Mouse (Mus musculus) lung, embryonic 15.5 days (tissue): ENCODE data around the gene Cmas. TPM values are rescaled to one million over a fixed set of nuclear protein-coding genes. Genes with fewer than 3 reads are reported as not detected.

Experiments used
- ATAC-seq: fragments of 200-750 bp; cut with Nextera tagmentation; 2 replicates; pipeline ENCODE4 v1.8.0; 2017; ENCODE audit warnings: moderate number of reproducible peaks, borderline replicate concordance; ENCODE audit not compliant: low FRiP score, low TSS enrichment; ENCODE audit errors: extremely low read depth
- H3K27ac ChIP-seq: fragments of 300-500 bp; sonication (generic); 2 replicates; pipeline ENCODE4 v1.5.1; 2015; ENCODE audit warnings: moderate library complexity, mild to moderate bottlenecking, inconsistent platforms
- H3K27me3 ChIP-seq: fragments of 300-500 bp; sonication (generic); 2 replicates; pipeline ENCODE4 v1.6.1; 2015; ENCODE audit warnings: inconsistent platforms
- H3K36me3 ChIP-seq: fragments of 300-500 bp; sonication (generic); 2 replicates; pipeline ENCODE4 v1.6.1; 2015; ENCODE audit warnings: inconsistent platforms
- H3K4me1 ChIP-seq: fragments of 300-500 bp; sonication (generic); 2 replicates; pipeline ENCODE4 v1.6.1; 2015; ENCODE audit warnings: inconsistent platforms
- H3K4me2 ChIP-seq: fragments of 300-500 bp; sonication (generic); 2 replicates; pipeline ENCODE4 v1.6.1; 2015; ENCODE audit warnings: inconsistent platforms, mild to moderate bottlenecking, moderate library complexity
- H3K4me3 ChIP-seq: fragments of 300-500 bp; sonication (generic); 2 replicates; pipeline ENCODE4 v1.5.1; 2015; ENCODE audit warnings: mild to moderate bottlenecking, inconsistent platforms
- H3K9ac ChIP-seq: fragments of 300-500 bp; sonication (generic); 2 replicates; pipeline ENCODE4 v1.6.1; 2015; ENCODE audit warnings: inconsistent platforms
- H3K9me3 ChIP-seq: fragments of 300-500 bp; sonication (generic); 2 replicates; pipeline ENCODE4 v1.6.1; 2016; ENCODE audit warnings: inconsistent platforms
- WGBS: fragments of 180-500 bp; shearing (Covaris S2); methylation state at CpG from one replicate; pipeline ENCODE4 v1.1.7; 2015; 5-methylcytosine and 5-hydroxymethylcytosine counted together
- polyA plus RNA-seq: library from polyadenylated mRNA; unstranded; fragments of >200 nt; fragmentation: Nextera tagmentation; extraction: Ambion mirVana; gene quantifications from 2 replicates; pipeline ENCODE4 v1.2.1, GENCODE M21; 2015

Gene Cmas
- polyA plus RNA-seq, 1 experiment from 2014 or later: 68.9 TPM

DNA sequence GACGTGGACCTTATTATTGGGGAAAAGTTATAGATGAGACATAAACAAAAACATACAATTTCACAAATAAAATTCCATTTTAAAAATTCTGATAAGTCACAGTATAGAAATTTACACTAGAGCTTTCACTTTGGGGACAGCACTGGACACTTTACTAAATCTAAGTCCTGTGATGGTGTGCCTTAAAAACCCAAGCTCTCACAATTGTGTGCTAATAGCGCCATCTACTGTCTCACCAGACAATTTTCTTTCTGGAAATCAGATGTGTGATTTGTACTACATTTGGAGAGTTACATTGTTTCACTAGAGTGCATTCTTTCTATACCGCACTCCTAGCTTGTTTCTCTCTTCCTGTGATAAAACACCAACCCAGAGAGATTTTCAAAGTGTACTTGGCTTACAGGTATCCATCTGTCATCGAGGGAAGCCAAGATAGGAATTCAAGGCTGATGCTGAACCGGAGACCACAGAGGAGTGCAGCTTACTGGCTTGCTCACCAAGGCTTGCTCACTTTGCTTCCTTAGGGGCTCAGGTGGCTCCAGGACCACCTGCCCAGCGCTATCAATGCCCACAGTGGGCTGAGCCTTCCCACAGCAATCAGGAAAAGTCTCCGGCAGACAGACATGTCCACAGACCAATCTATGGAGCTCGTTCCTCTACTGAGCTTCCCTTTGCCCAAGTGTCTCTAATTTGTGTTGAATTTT lies 21.0 kb upstream of the Cmas start:
- peak; percentile 48; the same call in 1 of the 2 replicates for ATAC-seq

DNA sequence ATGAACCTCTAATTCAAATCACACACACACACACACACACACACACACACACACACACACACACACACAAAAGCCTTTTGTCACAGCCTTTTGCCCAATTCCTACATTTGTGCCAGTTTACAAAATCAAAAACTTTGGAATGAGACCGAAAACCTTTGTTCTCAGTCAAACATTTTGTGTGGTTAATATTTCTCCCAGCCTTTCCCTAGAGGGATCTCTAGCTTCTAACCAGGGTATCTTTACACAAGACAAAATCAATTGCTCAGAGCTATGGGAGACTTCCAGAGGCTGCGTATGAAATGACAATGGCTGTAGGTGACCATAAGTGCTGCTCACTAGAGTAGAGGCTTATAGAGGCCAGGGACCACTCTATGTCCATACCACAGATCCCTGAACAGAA lies 18.3 kb upstream of the Cmas start:
- 83% methylated on average over 2 of the region's 2 CpGs for WGBS
- no peak overlapping the region for H3K27ac ChIP-seq
- ATAC-seq: no peak
- no peaks in the 10 kb centered on the region for H3K4me1 ChIP-seq
- no peak overlapping the region for H3K4me2 ChIP-seq
- H3K27me3 ChIP-seq: no peaks in the 10 kb centered on the region; the same call in 1 of the 2 replicates
- H3K9me3 ChIP-seq: no peaks in the 10 kb centered on the region
- H3K9ac ChIP-seq: no peak overlapping the region
- no peak overlapping the region for H3K4me3 ChIP-seq
- H3K36me3 ChIP-seq: no peaks in the 10 kb centered on the region

More for the DNA sequence above, 21.0 kb upstream of the Cmas start:
- H3K27me3 ChIP-seq: no peaks in the 10 kb centered on the region; the same call in 1 of the 2 replicates
- no peak overlapping the region for H3K9ac ChIP-seq
- H3K9me3 ChIP-seq: no peaks in the 10 kb centered on the region
- H3K4me3 ChIP-seq: no peak overlapping the region
- no peak overlapping the region for H3K4me2 ChIP-seq
- H3K27ac ChIP-seq: no peak overlapping the region
- WGBS: 41% methylated on average over 8 of the region's 8 CpGs
- no peaks in the 10 kb centered on the region for H3K4me1 ChIP-seq
- no peaks in the 10 kb centered on the region for H3K36me3 ChIP-seq

DNA sequence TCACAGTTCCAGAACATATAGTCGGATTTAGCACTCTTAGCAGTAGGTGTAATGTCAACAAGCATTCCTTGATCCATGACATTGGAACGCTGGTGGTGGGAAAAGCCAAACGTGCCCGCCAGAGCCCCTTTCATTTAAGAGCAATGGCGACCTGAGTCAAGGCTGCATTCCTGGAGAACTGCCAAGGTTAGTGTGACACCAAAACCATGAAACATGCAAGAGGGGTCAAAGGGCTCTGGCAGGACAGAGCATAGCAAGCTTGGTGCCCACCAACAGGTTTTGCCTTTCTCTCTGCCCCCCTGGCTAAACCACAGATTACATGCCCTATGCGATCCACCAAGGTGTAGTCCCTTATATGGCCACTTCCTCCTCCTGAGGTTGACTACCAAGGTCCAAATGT lies 17.8 kb upstream of the Cmas start:
- H3K9ac ChIP-seq: no peak overlapping the region
- no peaks in the 10 kb centered on the region for H3K4me1 ChIP-seq
- H3K36me3 ChIP-seq: no peaks in the 10 kb centered on the region
- H3K4me2 ChIP-seq: no peak overlapping the region
- no peak overlapping the region for H3K4me3 ChIP-seq
- H3K27me3 ChIP-seq: no peaks in the 10 kb centered on the region; the same call in 1 of the 2 replicates
- no peak overlapping the region for H3K27ac ChIP-seq
- H3K9me3 ChIP-seq: no peaks in the 10 kb centered on the region
- no peak for ATAC-seq
- 52% methylated on average over 6 of the region's 6 CpGs for whole genome bisulfite sequencing

DNA sequence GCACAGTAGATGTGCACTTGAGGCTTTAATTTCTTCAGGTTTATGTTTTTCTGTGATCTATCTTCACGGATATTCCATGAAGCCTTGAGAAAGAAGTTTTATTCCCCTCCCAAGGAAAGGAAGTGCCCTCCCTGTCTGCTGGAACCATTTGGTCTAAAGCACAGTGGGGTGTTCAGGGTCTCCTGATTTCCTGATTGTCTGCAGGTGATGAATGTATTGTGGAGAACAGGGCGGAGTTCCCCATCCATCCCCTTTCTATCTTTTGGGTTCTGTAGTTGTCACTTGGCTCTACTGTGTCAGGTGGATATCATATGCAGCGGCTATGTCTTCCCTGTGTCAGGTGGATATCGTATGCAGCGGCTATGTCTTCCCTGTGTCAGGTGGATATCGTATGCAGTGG lies 14.7 kb upstream of the Cmas start:
- no peak for ATAC-seq
- Histone ChIP-seq H3K9ac (no peak overlapping the region), H3K27me3 (no peaks in the 10 kb centered on the region), H3K9me3 (no peaks in the 10 kb centered on the region), H3K36me3 (no peaks in the 10 kb centered on the region), H3K27ac (no peak overlapping the region), H3K4me1 (peaks cover 4% of the 10 kb centered on the region), H3K4me3 (no peak overlapping the region), H3K4me2 (no peak overlapping the region)
- 82% methylated on average over 6 of the region's 6 CpGs for WGBS

DNA sequence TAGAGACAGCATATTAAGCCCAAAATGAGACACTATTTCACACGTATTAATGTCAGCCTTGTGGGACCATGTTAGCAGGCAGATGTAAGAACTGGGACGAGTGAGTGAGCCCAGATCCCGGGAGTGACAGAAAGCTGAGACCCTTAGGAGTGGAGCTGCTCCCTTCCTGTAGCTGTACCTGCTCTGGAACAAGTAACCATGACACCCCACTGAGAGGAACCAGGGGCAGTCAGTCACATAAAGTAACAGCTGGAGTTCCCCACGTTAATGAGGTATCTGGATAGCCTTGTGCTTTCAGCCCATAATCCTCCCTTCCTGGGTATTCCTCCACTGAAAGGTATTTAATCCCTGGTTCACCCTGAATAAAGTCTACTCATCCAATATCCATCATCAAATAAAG lies 13.3 kb upstream of the Cmas start:
- H3K9ac ChIP-seq: no peak overlapping the region
- no peak for ATAC-seq
- H3K36me3 ChIP-seq: no peaks in the 10 kb centered on the region
- no peak overlapping the region for H3K4me2 ChIP-seq
- H3K4me1 ChIP-seq: peaks cover 12% of the 10 kb centered on the region
- H3K27me3 ChIP-seq: no peaks in the 10 kb centered on the region
- H3K27ac ChIP-seq: no peak overlapping the region
- no peak overlapping the region for H3K4me3 ChIP-seq
- 62% methylated on average over 4 of the region's 4 CpGs for whole genome bisulfite sequencing
- no peaks in the 10 kb centered on the region for H3K9me3 ChIP-seq

DNA sequence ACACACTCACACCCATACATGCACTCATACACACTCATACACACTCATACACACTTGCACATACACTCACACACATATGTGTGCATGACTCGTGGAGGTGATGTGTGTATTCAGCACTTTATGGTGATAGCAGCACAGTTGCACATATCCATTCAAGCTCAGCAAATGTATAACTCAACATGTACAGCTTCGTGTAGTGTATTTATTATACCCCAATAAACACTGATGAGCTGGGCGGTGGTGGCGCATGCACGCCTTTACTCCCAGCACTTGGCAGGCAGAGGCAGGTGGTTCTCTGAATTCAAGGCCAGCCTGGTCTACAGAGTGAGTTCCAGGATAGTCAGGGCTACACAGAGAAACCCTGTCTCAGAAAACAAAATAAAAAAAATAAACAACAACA lies 11.0 kb upstream of the Cmas start:
- no peak overlapping the region for H3K27ac ChIP-seq
- H3K9me3 ChIP-seq: no peaks in the 10 kb centered on the region
- no peak overlapping the region for H3K4me3 ChIP-seq
- no peaks in the 10 kb centered on the region for H3K36me3 ChIP-seq
- no peak for ATAC-seq
- H3K9ac ChIP-seq: no peak overlapping the region
- no peaks in the 10 kb centered on the region for H3K27me3 ChIP-seq
- 84% methylated on average over 5 of the region's 5 CpGs for WGBS
- H3K4me1 ChIP-seq: peaks cover 17% of the 10 kb centered on the region
- H3K4me2 ChIP-seq: no peak overlapping the region

DNA sequence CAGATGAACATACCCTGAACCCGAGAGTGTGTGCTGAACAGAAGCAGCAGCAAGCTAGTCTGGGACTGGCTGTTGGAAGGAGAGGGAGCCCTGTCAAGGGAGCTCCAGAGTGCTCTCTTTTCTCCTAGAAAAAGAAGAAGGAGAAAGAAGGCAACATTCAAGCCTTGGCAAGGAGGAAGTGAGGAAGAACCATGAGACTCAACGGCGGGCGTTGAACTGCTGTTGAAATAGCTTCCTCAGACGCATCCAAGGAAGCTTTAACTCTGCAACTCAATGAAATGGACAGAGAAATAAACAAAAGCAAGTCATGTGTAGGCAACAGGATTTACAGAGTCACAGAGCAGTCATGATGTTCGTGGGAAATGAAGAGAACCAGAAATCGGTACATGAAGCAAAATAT lies 9.7 kb upstream of the Cmas start:
- no peak overlapping the region for H3K9ac ChIP-seq
- 34% methylated on average over 7 of the region's 7 CpGs for WGBS
- ATAC-seq: no peak
- H3K4me1 ChIP-seq: peaks cover 17% of the 10 kb centered on the region
- no peaks in the 10 kb centered on the region for H3K9me3 ChIP-seq
- H3K4me3 ChIP-seq: no peak overlapping the region
- H3K27me3 ChIP-seq: no peaks in the 10 kb centered on the region
- H3K36me3 ChIP-seq: no peaks in the 10 kb centered on the region
- H3K27ac ChIP-seq: peak overlapping the region; percentile 40; the same call in 1 of the 2 replicates
- peak overlapping the region; percentile 28 for H3K4me2 ChIP-seq

DNA sequence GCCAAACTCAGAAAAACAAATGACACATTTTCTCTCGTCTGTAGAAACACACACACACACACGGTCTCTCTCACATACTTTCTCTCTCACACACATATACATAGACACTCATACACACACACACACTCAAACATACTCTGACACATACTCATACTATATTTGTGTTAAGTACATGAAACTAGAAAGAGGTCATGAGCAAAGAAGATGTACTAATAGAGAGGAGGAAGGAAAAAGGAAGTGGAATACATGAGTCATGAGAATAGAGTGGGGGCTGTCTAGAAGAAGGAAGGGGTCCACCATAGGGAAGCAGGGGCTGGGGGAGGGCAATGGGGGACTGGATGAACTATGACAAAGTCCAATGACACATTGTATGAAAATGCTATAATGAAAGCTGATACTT lies 9.3 kb upstream of the Cmas start:
- Histone ChIP-seq H3K27ac (no peak overlapping the region), H3K4me3 (no peak overlapping the region), H3K4me2 (0 out of 2 replicates have a peak overlapping the region, but pooled peaks have one; percentile 28), H3K4me1 (peaks cover 17% of the 10 kb centered on the region), H3K36me3 (no peaks in the 10 kb centered on the region), H3K9me3 (no peaks in the 10 kb centered on the region), H3K27me3 (no peaks in the 10 kb centered on the region), H3K9ac (no peak overlapping the region)
- 36% methylated on average over 2 of the region's 2 CpGs for WGBS
- ATAC-seq: no peak; the same call in 1 of the 2 replicates

DNA sequence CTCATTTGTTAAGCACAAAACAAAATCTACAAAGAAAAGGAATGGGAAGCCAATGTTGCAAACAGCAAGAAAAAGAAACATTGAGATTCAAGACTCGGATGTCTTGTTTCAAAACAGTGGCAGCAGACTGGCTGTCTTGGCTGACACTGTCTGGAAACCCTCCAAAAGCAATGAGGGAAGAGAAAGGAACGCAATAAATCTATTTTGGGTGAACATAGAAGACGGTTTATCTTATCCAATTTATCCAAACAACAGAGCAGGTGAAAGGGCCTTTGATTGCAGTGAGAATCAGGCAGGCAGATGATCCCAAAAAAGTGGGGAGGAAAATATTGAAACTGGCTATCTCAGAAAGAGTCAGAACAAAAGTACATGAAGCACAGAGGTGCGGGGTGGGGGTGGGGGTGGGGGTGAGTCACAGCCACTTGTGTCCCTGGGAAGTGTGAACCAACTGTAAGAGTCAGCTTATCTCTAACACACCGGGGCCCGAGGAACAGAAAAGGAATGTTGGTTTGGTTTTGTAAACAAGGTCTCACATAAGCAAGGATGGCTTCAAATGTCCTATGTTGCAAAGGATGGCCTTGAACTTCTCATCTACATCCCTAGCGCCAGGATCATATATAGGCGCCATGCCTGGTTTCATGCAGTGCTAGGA lies 8.3 kb upstream of the Cmas start:
- Histone ChIP-seq H3K4me2 (no peak overlapping the region), H3K4me3 (no peak overlapping the region), H3K9ac (no peak overlapping the region), H3K4me1 (peaks cover 17% of the 10 kb centered on the region), H3K36me3 (no peaks in the 10 kb centered on the region), H3K27ac (no peak overlapping the region), H3K27me3 (no peaks in the 10 kb centered on the region), H3K9me3 (no peaks in the 10 kb centered on the region)
- no peak for ATAC-seq
- WGBS: 40% methylated on average over 8 of the region's 8 CpGs

DNA sequence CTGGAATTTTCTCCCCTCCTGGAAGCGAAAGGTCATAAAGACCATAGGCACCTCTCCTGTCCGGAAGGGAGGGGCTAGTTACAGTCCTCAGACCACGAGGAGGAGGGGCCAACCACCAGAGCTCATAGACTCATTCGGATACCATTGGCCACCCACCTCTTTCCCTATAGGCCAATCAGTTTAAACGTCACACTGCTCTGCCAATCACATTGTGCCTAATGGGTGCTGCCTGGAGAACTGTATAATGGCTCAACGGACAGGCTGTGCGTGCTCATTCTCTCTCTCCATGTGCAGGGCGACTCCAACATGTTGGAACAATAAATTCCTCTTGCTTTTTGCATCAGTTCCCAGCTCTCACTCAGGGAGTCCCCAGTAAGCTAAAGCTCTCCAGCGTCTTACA lies 5.1 kb upstream of the Cmas start:
- no peak overlapping the region for H3K27ac ChIP-seq
- H3K9ac ChIP-seq: no peak overlapping the region
- no peak for ATAC-seq
- H3K4me1 ChIP-seq: peaks cover 17% of the 10 kb centered on the region
- no peaks in the 10 kb centered on the region for H3K9me3 ChIP-seq
- H3K27me3 ChIP-seq: peaks cover 14% of the 10 kb centered on the region; the same call in 1 of the 2 replicates
- H3K4me3 ChIP-seq: no peak overlapping the region
- H3K4me2 ChIP-seq: no peak overlapping the region
- 54% methylated on average over 9 of the region's 9 CpGs for WGBS
- no peaks in the 10 kb centered on the region for H3K36me3 ChIP-seq

DNA sequence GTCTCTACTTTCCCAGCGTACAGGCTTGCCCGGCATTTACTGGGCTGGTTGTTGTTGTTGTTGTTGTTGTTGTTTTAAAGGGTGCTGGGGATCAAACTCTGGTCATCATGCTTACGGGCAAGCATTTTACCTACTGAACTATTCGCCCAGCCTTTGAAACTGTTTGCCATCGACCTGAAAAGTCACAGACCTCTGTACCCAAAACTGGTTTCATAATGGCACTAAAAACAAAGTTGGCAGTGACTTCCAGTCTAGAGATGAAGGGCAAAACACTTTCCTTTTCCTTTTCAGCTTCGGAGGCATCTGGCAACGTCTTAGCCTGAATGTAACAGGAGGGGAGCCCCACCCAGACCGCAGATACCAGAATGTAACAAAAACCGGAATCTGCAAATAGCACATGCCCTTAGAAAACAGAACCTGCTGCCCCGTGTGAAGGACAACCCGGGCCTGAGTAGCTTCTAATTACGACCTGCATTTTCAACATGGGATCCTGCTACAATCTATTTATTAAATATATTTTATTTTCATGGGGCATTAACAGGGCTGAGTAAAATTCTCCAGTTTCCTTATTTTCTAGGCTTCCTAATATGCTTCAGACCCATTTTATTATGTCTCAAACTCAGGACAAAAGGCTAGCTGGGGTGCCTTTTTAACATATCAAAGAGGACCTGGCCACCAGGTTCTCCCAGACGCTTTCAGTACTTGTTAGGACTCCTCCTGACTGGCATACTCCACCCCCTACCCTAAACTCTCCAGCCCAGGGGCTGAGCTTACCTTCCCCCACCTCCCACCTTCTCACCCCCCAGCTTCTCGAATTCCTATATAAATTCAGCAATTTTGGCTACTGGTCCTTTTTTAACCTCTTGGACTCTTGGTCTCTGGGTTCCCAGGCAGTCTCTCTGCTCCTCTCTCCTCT lies 3.9 kb upstream of the Cmas start:
- WGBS: 42% methylated on average over 14 of the region's 14 CpGs
- peaks cover 14% of the 10 kb centered on the region; the same call in 1 of the 2 replicates for H3K27me3 ChIP-seq
- H3K4me1 ChIP-seq: peaks cover 6% of the 10 kb centered on the region; the same call in 1 of the 2 replicates
- H3K9me3 ChIP-seq: no peaks in the 10 kb centered on the region
- no peak overlapping the region for H3K9ac ChIP-seq
- H3K27ac ChIP-seq: no peak overlapping the region
- no peaks in the 10 kb centered on the region for H3K36me3 ChIP-seq
- no peak overlapping the region for H3K4me3 ChIP-seq
- H3K4me2 ChIP-seq: no peak overlapping the region
- ATAC-seq: no peak
